Mouse (Mus musculus) heart, postnatal 0 days (tissue): ENCODE measurements around the gene Rfx2.

Experiments
- CTCF ChIP-seq: IDR thresholded peaks from 2 replicates; pipeline ENCODE4 v1.5.1; 2016; ENCODE audit warnings: antibody characterized with exemption, control low read depth, low read depth
- EP300 ChIP-seq: IDR thresholded peaks from 2 replicates; pipeline ENCODE4 v1.6.1; 2016; ENCODE audit warnings: antibody characterized with exemption, low read depth

GRCm38 (mm10) chr17:56802065-56802464 is 28.7 kb downstream of the Rfx2 start:
- no peak for TF ChIP-seq CTCF
- no peak for TF ChIP-seq EP300
